Mouse (Mus musculus) intestine, embryonic 14.5 days (tissue): Measurements from ENCODE around the gene Fgfr4. TPM values are rescaled to one million over a fixed set of nuclear protein-coding genes. Genes with fewer than 3 reads are reported as not detected.
A peak's percentile ranks its signal among the peaks of the same experiment; 100 is the strongest.

Experiments
- ATAC-seq: fragments of 200-750 bp; cut with Nextera tagmentation; replicated peaks from 2 replicates; pipeline ENCODE4 v1.8.0; 2017; ENCODE audit warnings: low read depth, moderate number of reproducible peaks, moderate TSS enrichment, moderate library complexity; ENCODE audit not compliant: low FRiP score, low TSS enrichment
- DNase-seq: peaks from one replicate; pipeline ENCODE4 v3.0.0-alpha.2; 2018; ENCODE audit warnings: low spot score
- H3K27ac ChIP-seq: fragments of 300-500 bp; sonication (generic); 2 replicates; pipeline ENCODE4 v1.5.1; 2014; ENCODE audit warnings: low read depth, mild to moderate bottlenecking, control low read depth
- H3K27me3 ChIP-seq: fragments of 300-500 bp; sonication (generic); replicated peaks from 2 replicates; pipeline ENCODE4 v1.6.1; 2014; ENCODE audit warnings: low read length, control low read depth; ENCODE audit not compliant: control insufficient read depth, insufficient read depth
- H3K36me3 ChIP-seq: fragments of 300-500 bp; sonication (generic); 2 replicates; pipeline ENCODE4 v1.6.1; 2014; ENCODE audit warnings: low read length, control low read depth; ENCODE audit not compliant: control insufficient read depth, insufficient read depth
- H3K4me1 ChIP-seq: fragments of 300-500 bp; sonication (generic); replicated peaks from 2 replicates; pipeline ENCODE4 v1.6.1; 2014; ENCODE audit warnings: low read length, control low read depth, mixed read lengths; ENCODE audit not compliant: control insufficient read depth, insufficient read depth
- H3K4me2 ChIP-seq: fragments of 300-500 bp; sonication (generic); 2 replicates; pipeline ENCODE4 v1.6.1; 2014; ENCODE audit warnings: low read length
- H3K4me3 ChIP-seq: fragments of 300-500 bp; sonication (generic); 2 replicates; pipeline ENCODE4 v1.5.1; 2014; ENCODE audit warnings: low read depth, low read length, control low read depth, mixed read lengths
- H3K9ac ChIP-seq: fragments of 300-500 bp; sonication (generic); 2 replicates; pipeline ENCODE4 v1.6.1; 2014; ENCODE audit warnings: mild to moderate bottlenecking, low read length
- H3K9me3 ChIP-seq: fragments of 300-500 bp; sonication (generic); 2 replicates; pipeline ENCODE4 v1.6.1; 2016; ENCODE audit warnings: low read length, control low read depth; ENCODE audit not compliant: control insufficient read depth
- WGBS: fragments of 180-500 bp; shearing (Covaris S2); extraction: QIAGEN DNeasy Blood & Tissue Kit; methylation state at CpG from one replicate; pipeline ENCODE4 v1.1.7; 2014; 5-methylcytosine and 5-hydroxymethylcytosine counted together
- polyA plus RNA-seq: library from polyadenylated mRNA; unstranded; fragments of >200 nt; fragmentation: Nextera tagmentation; extraction: Ambion mirVana; gene quantifications from 2 replicates; pipeline ENCODE4 v1.2.1, GENCODE M21; 2014

Fgfr4 gene
- polyA plus RNA-seq, 1 experiment from 2014 or later, result 19.5 TPM

DNA sequence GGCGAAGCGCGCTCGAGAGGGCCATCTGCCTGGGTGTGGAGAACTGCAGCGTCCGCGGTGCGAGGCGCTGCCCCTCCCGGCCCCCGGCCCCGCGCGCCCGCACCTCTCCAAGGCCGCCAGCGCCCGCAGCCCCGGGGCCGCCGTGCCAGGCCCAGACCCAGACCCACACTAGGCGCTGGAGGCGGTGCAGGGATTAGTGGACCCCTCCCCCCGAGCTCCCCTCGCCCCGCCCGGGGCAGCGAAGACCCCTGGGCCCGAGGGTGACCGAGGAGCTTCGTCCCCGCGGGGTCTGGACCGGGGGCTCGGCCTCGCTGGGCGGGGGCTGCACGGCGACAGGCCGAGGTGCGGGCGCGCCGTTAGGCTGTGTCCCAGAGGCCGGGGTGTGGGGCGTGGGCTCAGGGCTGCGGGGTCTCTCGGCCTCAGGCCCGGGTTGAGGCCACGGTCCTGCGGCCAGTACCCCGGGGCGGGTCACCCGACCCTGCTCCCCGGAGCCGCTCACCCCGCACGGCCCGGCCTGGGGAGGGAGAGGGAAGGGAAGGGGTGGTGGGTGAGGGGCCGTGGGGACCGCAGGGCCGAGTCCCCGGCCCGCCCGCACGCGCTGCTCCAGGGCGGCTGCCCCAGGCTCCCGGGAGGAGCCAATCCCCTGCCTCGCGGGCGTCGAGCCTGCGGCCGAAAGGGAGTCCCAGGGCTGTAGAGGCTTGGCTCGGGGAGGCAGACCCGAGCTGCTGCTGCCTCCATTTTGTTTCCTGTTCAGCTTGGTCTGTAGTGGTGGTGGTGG lies 57.9 kb downstream of the Fgfr4 start:
- Histone ChIP-seq H3K27me3 (no peaks in the 10 kb centered on the region), H3K36me3 (peaks cover 18% of the 10 kb centered on the region), H3K4me3 (peak overlapping the region; percentile 91), H3K9ac (peak overlapping the region; percentile 89), H3K4me2 (peak overlapping the region; percentile 98), H3K9me3 (no peaks in the 10 kb centered on the region), H3K27ac (peak overlapping the region; percentile 99), H3K4me1 (peaks cover 31% of the 10 kb centered on the region)
- WGBS, result 2% methylated on average over 68 of the region's 77 CpGs
- DNase-seq, result peak; percentile 89
- peak; percentile 54 for ATAC-seq

DNA sequence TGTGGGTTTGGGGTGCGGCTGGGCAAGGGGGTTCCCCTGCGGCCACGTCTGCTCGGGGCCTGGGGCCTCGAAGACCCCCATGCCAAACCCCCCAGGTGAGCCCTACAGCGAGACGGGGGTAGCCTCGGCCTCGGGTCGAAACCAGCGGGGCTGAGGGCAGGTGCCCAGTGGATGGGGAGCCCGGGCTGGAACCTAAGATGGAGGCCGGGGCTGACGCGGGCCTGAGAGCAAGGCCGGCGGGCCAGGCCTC lies 58.5 kb downstream of the Fgfr4 start:
- Histone ChIP-seq H3K9ac (peak overlapping the region; percentile 89), H3K4me3 (peak overlapping the region; percentile 91), H3K4me2 (peak overlapping the region; percentile 98), H3K4me1 (peaks cover 37% of the 10 kb centered on the region), H3K36me3 (peaks cover 23% of the 10 kb centered on the region), H3K9me3 (no peaks in the 10 kb centered on the region), H3K27ac (peak overlapping the region; percentile 99), H3K27me3 (no peaks in the 10 kb centered on the region)
- under 1% methylated on average over 17 of the region's 17 CpGs for WGBS
- peak; percentile 93 for DNase-seq
- peak; percentile 69 for ATAC-seq

DNA sequence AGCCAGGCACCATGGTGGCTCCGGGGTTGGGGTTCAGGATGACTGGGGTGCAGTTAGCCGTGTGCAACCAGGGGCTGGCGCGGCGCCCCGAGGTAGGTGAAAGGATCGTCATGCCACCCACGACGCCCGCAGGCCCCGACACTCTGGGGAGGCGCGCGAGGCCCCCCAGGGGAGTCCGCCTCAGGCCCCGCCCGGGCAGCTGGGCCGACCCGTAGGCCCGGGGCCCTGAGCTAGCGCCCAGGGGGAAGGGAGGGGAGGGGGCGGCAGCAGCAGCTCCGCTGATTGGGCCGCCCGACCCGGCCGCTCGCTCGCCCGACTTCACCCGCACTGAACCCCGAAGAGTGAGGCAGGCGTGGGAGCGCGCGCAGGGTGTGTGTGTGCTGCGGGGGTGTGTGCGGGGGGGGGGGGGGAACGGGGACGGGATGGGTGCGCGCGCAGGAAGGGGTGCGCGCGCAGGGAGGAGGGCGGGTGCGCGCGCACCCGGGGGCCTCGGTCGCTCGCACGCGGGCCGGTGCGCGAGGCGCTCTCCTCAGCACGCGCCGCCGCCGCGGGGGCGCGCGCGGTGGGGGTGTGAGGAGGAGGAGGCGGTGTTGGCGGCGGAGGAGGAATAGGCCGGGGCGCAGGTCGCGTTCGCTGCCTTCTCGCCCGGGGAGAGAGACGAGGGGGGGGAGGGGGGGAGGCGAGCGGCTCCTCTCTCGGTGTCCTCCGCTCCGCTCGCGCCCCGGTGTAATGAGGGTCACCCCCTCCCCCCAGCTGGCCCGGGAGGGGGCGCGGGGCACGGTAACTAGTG lies 59.0 kb downstream of the Fgfr4 start:
- WGBS, result under 1% methylated on average over 63 of the region's 93 CpGs

DNA sequence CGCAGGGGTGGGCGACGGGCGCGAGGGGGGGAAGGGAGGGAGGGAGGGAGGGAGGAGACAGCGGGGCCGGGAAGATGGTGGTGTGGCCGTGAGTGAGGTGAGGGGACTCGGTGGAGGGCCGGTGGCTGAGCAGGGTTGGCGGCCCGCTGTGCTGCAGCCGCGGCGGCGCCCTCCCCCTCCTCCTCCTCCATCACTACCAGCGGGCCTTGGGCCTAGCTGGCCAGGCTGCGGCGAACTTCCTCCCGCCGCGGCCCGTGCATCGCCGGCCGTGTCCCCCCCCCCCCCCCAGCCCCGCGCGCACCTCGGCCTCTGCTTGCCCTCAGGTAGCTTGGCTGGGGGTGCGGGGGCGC lies 59.5 kb downstream of the Fgfr4 start:
- Histone ChIP-seq H3K4me2 (peak overlapping the region; percentile 98), H3K36me3 (peaks cover 34% of the 10 kb centered on the region), H3K9me3 (no peaks in the 10 kb centered on the region), H3K9ac (peak overlapping the region; percentile 89), H3K27me3 (no peaks in the 10 kb centered on the region), H3K4me3 (peak overlapping the region; percentile 91), H3K27ac (peak overlapping the region; percentile 99), H3K4me1 (peaks cover 43% of the 10 kb centered on the region)
- WGBS, result 0% methylated on average over 4 of the region's 32 CpGs
- DNase-seq (no peak), ATAC-seq (peak; percentile 46)

More for the DNA sequence above, 59.0 kb downstream of the Fgfr4 start:
- H3K9ac ChIP-seq, result peak overlapping the region; percentile 89
- H3K9me3 ChIP-seq, result no peaks in the 10 kb centered on the region
- ATAC-seq, result peak; percentile 85
- H3K4me1 ChIP-seq, result peaks cover 42% of the 10 kb centered on the region
- peak; percentile 92 for DNase-seq
- H3K4me2 ChIP-seq, result peak overlapping the region; percentile 98
- peak overlapping the region; percentile 99 for H3K27ac ChIP-seq
- H3K36me3 ChIP-seq, result peaks cover 28% of the 10 kb centered on the region
- H3K27me3 ChIP-seq, result no peaks in the 10 kb centered on the region
- peak overlapping the region; percentile 91 for H3K4me3 ChIP-seq

DNA sequence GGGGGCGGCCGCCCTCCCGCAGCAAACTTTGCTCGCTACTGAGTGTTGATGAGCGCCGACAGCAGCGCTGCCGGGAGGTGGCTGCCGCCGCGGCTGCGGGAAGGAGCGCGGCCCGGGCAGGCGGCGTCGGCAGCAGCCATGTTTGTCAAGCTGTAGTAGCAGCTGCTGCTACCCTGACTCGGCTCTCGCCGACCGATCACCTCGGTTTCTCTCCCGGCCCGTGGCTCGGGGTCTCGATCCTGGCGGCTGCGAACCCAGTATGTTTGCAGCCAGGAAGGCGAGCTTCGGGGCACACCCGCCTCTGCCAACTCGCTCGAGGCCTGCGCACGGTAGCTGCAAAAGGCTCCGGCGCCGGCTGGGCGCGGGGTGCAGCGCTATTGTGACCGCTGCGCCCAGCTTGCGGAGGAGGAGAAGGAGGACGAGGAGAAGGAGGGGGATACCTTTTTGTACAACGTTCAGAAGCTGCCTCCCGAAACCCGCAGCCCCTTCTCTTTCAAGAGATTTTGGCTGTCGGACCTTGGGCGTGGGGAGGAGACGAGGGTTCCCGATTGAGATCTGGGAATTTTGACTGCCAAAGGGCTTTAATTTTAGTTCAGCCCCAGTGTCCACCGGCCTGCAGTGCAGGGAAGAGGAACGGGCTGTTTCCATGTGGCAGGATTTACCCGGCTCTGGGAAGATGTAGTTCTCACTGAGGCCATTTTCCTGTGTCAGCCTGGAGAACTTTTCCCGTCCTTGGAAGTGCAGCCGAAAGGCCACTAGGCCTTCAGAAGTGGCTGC lies 60.1 kb downstream of the Fgfr4 start:
- Histone ChIP-seq H3K36me3 (peaks cover 38% of the 10 kb centered on the region), H3K9ac (peak overlapping the region; percentile 89), H3K4me3 (peak overlapping the region; percentile 91), H3K4me2 (peak overlapping the region; percentile 98), H3K27me3 (no peaks in the 10 kb centered on the region), H3K9me3 (no peaks in the 10 kb centered on the region), H3K27ac (peak overlapping the region; percentile 99), H3K4me1 (peaks cover 43% of the 10 kb centered on the region)
- ATAC-seq, result 0 out of 2 replicates have a peak, but pooled peaks have one; percentile 0
- under 1% methylated on average over 58 of the region's 58 CpGs for WGBS
- peak; percentile 89 for DNase-seq

DNA sequence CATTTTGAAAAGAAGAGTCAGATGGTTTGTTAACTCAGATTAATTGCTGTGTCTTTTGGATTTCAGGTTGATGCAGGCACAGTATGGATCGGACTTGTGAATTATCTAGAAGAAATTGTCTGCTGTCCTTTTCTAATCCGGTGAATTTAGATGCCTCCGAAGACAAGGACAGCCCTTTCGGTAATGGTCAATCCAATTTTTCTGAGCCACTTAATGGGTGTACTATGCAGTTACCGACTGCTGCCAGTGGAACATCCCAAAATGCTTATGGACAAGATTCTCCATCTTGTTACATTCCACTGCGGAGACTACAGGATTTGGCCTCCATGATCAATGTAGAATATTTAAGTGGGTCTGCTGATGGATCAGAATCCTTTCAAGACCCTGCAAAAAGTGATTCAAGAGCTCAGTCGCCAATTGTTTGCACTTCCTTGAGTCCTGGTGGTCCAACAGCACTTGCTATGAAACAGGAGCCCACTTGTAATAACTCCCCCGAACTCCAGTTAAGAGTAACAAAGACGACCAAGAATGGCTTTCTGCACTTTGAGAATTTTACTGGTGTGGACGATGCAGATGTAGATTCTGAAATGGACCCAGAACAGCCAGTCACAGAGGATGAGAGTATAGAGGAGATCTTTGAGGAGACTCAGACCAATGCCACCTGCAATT lies 60.8 kb downstream of the Fgfr4 start:
- H3K27me3 ChIP-seq, result no peaks in the 10 kb centered on the region
- peak overlapping the region; percentile 91 for H3K4me3 ChIP-seq
- peak overlapping the region; percentile 98 for H3K4me2 ChIP-seq
- peaks cover 45% of the 10 kb centered on the region for H3K36me3 ChIP-seq
- DNase-seq (no peak), ATAC-seq (no peak)
- peak overlapping the region; percentile 89 for H3K9ac ChIP-seq
- H3K9me3 ChIP-seq, result no peaks in the 10 kb centered on the region
- peak overlapping the region; percentile 99 for H3K27ac ChIP-seq
- peaks cover 43% of the 10 kb centered on the region for H3K4me1 ChIP-seq
- 52% methylated on average over 10 of the region's 10 CpGs for WGBS

Other genes with a start within 250 kb of the Fgfr4 start
- 3.1 and 3.6 TPM in 2 replicates for gene Unc5a, start 203.2 kb upstream of the Fgfr4 start, polyA plus RNA-seq
- gene Hk3, start 131.3 kb upstream of the Fgfr4 start, polyA plus RNA-seq, result 1.3 and 1.6 TPM in 2 replicates
- 23.8 and 27.8 TPM in 2 replicates for gene Uimc1, start 52.3 kb upstream of the Fgfr4 start, polyA plus RNA-seq
- gene Zfp346, start 47.3 kb upstream of the Fgfr4 start, polyA plus RNA-seq, result 18.9 and 22.0 TPM in 2 replicates
- not detected in 2 replicates for gene Gm17617, start 19.1 kb upstream of the Fgfr4 start, polyA plus RNA-seq
- 67.5 and 69.3 TPM in 2 replicates for gene Nsd1, start 57.1 kb downstream of the Fgfr4 start, polyA plus RNA-seq
- 586 and 598 TPM in 2 replicates for gene Prelid1, start 167.9 kb downstream of the Fgfr4 start, polyA plus RNA-seq
- 82.6 and 86.0 TPM in 2 replicates for gene Rab24, start 169.3 kb downstream of the Fgfr4 start, polyA plus RNA-seq
- 30.1 and 30.2 TPM in 2 replicates for gene Mxd3, start 177.2 kb downstream of the Fgfr4 start, polyA plus RNA-seq
- 99.9 and 104 TPM in 2 replicates for gene Lman2, start 210.1 kb downstream of the Fgfr4 start, polyA plus RNA-seq
- gene Rgs14, start 217.1 kb downstream of the Fgfr4 start, polyA plus RNA-seq, result 0.63 and 1.0 TPM in 2 replicates
- not detected in 2 replicates for gene Slc34a1, start 245.5 kb downstream of the Fgfr4 start, polyA plus RNA-seq